Mouse (Mus musculus) heart, postnatal 10 days (tissue): Measurements from ENCODE around the gene Pfas. TPM values are rescaled to one million over a fixed set of nuclear protein-coding genes. Genes with fewer than 3 reads are reported as not detected.
"Not testable (repeated sequence)": the region's sequence is repeated elsewhere in the genome, so short reads cannot be mapped to it uniquely, and the experiment has no call there.

Experiments
- DNase-seq, 2 experiments: peaks; one replicate each; pipeline ENCODE4 v3.0.0; 2021
- intact Hi-C: fragments of 180-260 bp; cut with DNase I; formaldehyde crosslinking; loops from one replicate; pipeline ENCODE4 v1.15.1; 2025
- microRNA-seq, 2 experiments: library from miRNA; unstranded; fragments of <30 nt; microRNA quantifications; one replicate each; pipeline ENCODE4 v1.2.0; 2022
- total RNA-seq, 2 experiments: library from RNA; stranded (reverse); gene quantifications; 2 replicates each; pipeline ENCODE4 v1.2.3; 2021

Pfas gene
- total RNA-seq, 2 experiments from 2014 or later, result 9.3 to 9.5 TPM

- DNase-seq, result no peak
- intact Hi-C loops, result no loop called here
Observed at GRCm38 (mm10) chr11:68946001-68946400, 62.3 kb downstream of the Pfas start.

GRCm38 (mm10) chr11:68945245-68945644 lies 63.0 kb downstream of the Pfas start:
- intact Hi-C loops, result no loop called here
- no peak for DNase-seq

- intact Hi-C loops, result loop anchor here (5.0 kb wide), 1 partner anchor 35 kb away; no protein-coding TSS in a partner anchor
- DNase-seq, result no peak
Observed at GRCm38 (mm10) chr11:68942731-68943130, 65.5 kb downstream of the Pfas start.

- no peak for DNase-seq
- intact Hi-C loops, result loop anchor here (5.0 kb wide), 1 partner anchor 33 kb away; no protein-coding TSS in a partner anchor
Observed at GRCm38 (mm10) chr11:68940516-68940915, 67.7 kb downstream of the Pfas start.

GRCm38 (mm10) chr11:68939451-68940304 lies 68.6 kb downstream of the Pfas start:
- intact Hi-C loops, result loop anchor here (5.0 kb wide), 1 partner anchor 32 kb away; no protein-coding TSS in a partner anchor
- DNase-seq, result peak; percentile 94

- intact Hi-C loops, DNase-seq: not testable (repeated sequence)
Observed at GRCm38 (mm10) chr11:68936951-68937350, 71.3 kb downstream of the Pfas start.

Small RNA genes lying within 50 kb of the gene (microRNA-seq; reads per million reads assigned to microRNA genes)
- gene Mir3062, result 0.24 to 0.35 reads per million in 2 experiments

Other genes starting within 250 kb of the Pfas start
- 10 to 100 TPM; 67.3 to 70.9 TPM for gene Ndel1, start 136.6 kb downstream of the Pfas start, total RNA-seq
- under 1 TPM; 0.10 to 0.17 TPM for gene Rnf222, start 119.9 kb downstream of the Pfas start, total RNA-seq
- gene Rpl26, start 106.9 kb downstream of the Pfas start, total RNA-seq, result 100 to 1,000 TPM; 777 to 828 TPM
- not detected for gene Odf4, start 81.4 kb downstream of the Pfas start, total RNA-seq
- gene Arhgef15, start 51.0 kb downstream of the Pfas start, total RNA-seq, result 10 to 100 TPM; 43.2 to 49.6 TPM
- 1 to 10 TPM; 3.4 to 4.3 TPM for gene Slc25a35, start 40.3 kb downstream of the Pfas start, total RNA-seq
- 10 to 100 TPM; 40.1 to 46.8 TPM for gene Rangrf, start 33.3 kb downstream of the Pfas start, total RNA-seq
- gene Ctc1, start 7.5 kb upstream of the Pfas start, total RNA-seq, result 10 to 100 TPM; 21.9 to 26.6 TPM
- 10 to 100 TPM; 11.6 to 15.4 TPM for gene Aurkb, start 37.2 kb upstream of the Pfas start, total RNA-seq
- 10 to 100 TPM; 16.7 to 19.4 TPM for gene Borcs6, start 51.3 kb upstream of the Pfas start, total RNA-seq
- 1 to 10 TPM; 5.8 to 7.8 TPM for gene Tmem107, start 62.3 kb upstream of the Pfas start, total RNA-seq
- gene Vamp2, start 80.0 kb upstream of the Pfas start, total RNA-seq, result 10 to 100 TPM; 71.1 to 85.8 TPM
- gene Per1, start 86.8 kb upstream of the Pfas start, total RNA-seq, result 100 to 1,000 TPM in 1 of 2 experiments, 10 to 100 TPM in 1; 61.4 to 101 TPM
- gene Hes7, start 111.9 kb upstream of the Pfas start, total RNA-seq, result under 1 TPM; 0.17 to 0.34 TPM
- gene 9130213A22Rik, start 114.1 kb upstream of the Pfas start, total RNA-seq, result under 1 TPM; 0.42 to 0.60 TPM
- not detected for gene Aloxe3, start 117.4 kb upstream of the Pfas start, total RNA-seq
- not detected for gene Alox12b, start 148.5 kb upstream of the Pfas start, total RNA-seq
- 1 to 10 TPM; 2.0 to 2.2 TPM for gene Alox8, start 189.4 kb upstream of the Pfas start, total RNA-seq
- gene Gucy2e, start 228.6 kb upstream of the Pfas start, total RNA-seq, result under 1 TPM; 0.41 to 0.60 TPM